Mouse (Mus musculus) 3T3-L1 (cell line): ENCODE data around the gene Gm8906.
"Not testable (repeated sequence)": the region's sequence is repeated elsewhere in the genome, so short reads cannot be mapped to it uniquely, and the experiment has no call there.

Experiments used
- DNase-seq: peaks from one replicate; pipeline ENCODE4 v3.0.0-alpha.2; 2015; ENCODE audit warnings: low read depth, low spot score

Gene Gm8906

GRCm38 (mm10) chr5:11502385-11502784, at the start of gene Gm8906:
Gene Gm8906 (plus strand): TSS chr5:11502685.
- DNase-seq, result not testable (repeated sequence)
